Comparison of ENCODE assay signal across 21 mouse cellular contexts in the genomic region with DNA sequence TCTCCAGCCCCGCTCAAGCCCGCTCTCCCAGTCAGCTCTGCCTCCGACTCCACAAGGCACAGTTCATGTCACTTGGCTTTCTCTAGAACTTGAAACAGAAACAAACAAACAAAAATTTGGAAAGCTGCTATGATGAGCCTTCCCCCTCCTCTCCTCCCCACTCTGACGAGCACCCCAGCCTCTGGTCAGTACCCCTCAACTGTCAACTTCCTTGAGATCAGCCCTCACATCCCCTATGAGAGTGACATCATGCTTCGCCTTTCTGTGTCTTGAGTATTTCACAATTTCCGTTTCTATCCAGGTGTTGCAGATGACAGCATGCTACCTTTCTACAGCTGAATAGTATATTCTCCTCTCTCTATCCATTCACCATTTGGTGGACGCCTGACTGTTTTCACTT.
A peak's percentile ranks its signal among the peaks of the same experiment; 100 is the strongest.
DNase-seq lines count a peak whose midpoint lies in the region; ATAC-seq lines count a peak whose summit lies in the region.
"Had no signal": no experiment of that assay in that cellular context is flagged by ENCODE, and none has a peak within 500 bp of the region (broad histone marks: within the 10 kb centered on the region; RNA-seq: fewer than 3 reads in every experiment).

No protein-coding gene starts in this region.

- no peak for DNase-seq in thymus, postnatal 36 days
- DNase-seq in ovary, adult 18-20 months (ENCODE audit: low spot score) = no peak
- DNase-seq in cerebellum, adult 8-10 months = no peak
- DNase-seq: adrenal gland, adult 2 months; adrenal gland, adult 8-10 months; adrenal gland, postnatal 10 days; adrenal gland, postnatal 14 days; adrenal gland, postnatal 25 days; adrenal gland, postnatal 36 days; B cell, adult 2 months; cerebellum, adult 11 months; cerebellum, adult 11-12 months; cerebellum, adult 18-20 months had no signal

- 0 out of 2 replicates have a peak, but pooled peaks have one; percentile 45 for ATAC-seq in common myeloid progenitor, adult 5-6 weeks (replicated peaks; ENCODE audit: low read depth, poor library complexity, severe bottlenecking)
- ATAC-seq in granulocyte monocyte progenitor cell, adult 5-6 weeks (replicated peaks; ENCODE audit: poor library complexity, severe bottlenecking) = peak; percentile 72
- ATAC-seq in megakaryocyte, adult 5-6 weeks (ENCODE audit: poor library complexity, severe bottlenecking) = peak; percentile 41
- ATAC-seq in megakaryocyte progenitor cell, adult 5-6 weeks (replicated peaks; ENCODE audit: poor library complexity) = peak; percentile 85
- no peak for ATAC-seq in cerebellum, adult (ENCODE audit: insufficient number of reproducible peaks, low FRiP score, low TSS enrichment)
- ATAC-seq: activated CD4-positive, CD25-positive, alpha-beta regulatory T cell, adult 4 months; CD4-positive, CD25-positive, alpha-beta regulatory T cell, adult 4 months; Patski had no signal
